Mouse (Mus musculus): ENCODE data around the gene Rec114. TPM values are rescaled to one million over a fixed set of nuclear protein-coding genes. Genes with fewer than 3 reads are reported as not detected.

Rec114 gene
- polyA plus RNA-seq, 1 experiment from 2014 or later: 2.1 TPM

- Histone ChIP-seq H3K36me3 (ENCODE audit: control insufficient read depth, insufficient read depth, low read length) (no peaks in the 10 kb centered on the region), H3K4me3 (ENCODE audit: low read length) (no peak overlapping the region), H3K4me1 (ENCODE audit: control insufficient read depth, insufficient read depth, low read length) (no peaks in the 10 kb centered on the region), H3K4me2 (replicated peaks; ENCODE audit: low read depth, low read length) (no peak overlapping the region), H3K9me3 (ENCODE audit: control insufficient read depth, low read length) (no peaks in the 10 kb centered on the region), H3K9ac (ENCODE audit: low read depth, low read length) (no peak overlapping the region), H3K27ac (ENCODE audit: low read depth, low read length) (no peak overlapping the region), H3K27me3 (ENCODE audit: control insufficient read depth, insufficient read depth, low read length) (no peaks in the 10 kb centered on the region)
- no peak for ATAC-seq (ENCODE audit: low FRiP score, low TSS enrichment)
- whole genome bisulfite sequencing: 91% methylated on average over 7 of the region's 7 CpGs
Measured at GRCm38 (mm10) chr9:58703766-58704165, 40.0 kb downstream of the Rec114 start.

DNA sequence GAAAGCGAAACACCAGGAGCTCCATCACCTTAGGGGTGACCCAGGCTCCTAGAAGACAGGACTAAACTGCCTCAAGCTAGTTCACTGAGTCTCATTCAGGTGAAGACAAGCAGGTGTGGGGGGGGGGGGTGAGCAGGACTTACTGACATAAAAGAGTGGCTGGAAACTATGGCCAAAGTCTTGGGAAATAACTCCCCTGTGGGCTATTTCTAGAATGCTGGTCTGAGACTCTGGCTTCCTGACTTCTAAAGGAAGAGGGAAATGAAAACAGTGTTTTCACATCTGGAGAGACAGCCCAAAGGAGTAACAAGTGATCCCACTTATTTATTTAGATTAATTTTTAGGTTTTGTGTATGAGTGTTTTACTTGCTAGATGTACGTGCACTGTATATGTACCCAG is 42.0 kb downstream of the Rec114 start:
- WGBS: 89% methylated on average over 2 of the region's 2 CpGs
- no peak for ATAC-seq (ENCODE audit: low FRiP score, low TSS enrichment)

DNA sequence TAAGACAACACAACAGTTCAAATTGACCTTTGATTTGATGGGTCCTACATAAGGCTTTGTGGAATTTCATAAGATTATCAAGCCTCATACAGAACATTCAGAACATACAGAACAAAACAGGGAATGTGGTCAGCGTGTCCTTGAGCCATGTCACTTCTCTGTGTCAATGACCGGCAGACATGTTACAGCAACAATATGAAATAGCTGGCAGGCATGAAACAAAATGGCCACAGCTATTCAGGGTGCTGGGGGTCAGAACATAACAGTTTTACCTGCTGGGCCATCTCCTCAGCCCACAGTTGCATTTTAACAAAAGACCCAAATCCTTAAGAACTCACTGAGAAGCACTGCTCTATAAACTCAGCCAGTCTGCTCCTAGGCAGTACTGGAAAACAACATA is 45.3 kb downstream of the Rec114 start:
- H3K9ac ChIP-seq (ENCODE audit: low read depth, low read length): no peak overlapping the region
- H3K4me1 ChIP-seq (ENCODE audit: control insufficient read depth, insufficient read depth, low read length): no peaks in the 10 kb centered on the region
- H3K36me3 ChIP-seq (ENCODE audit: control insufficient read depth, insufficient read depth, low read length): no peaks in the 10 kb centered on the region
- no peak overlapping the region for H3K27ac ChIP-seq (ENCODE audit: low read depth, low read length)
- no peak overlapping the region for H3K4me2 ChIP-seq (replicated peaks; ENCODE audit: low read depth, low read length)
- ATAC-seq (ENCODE audit: low FRiP score, low TSS enrichment): no peak
- 98% methylated on average over 2 of the region's 2 CpGs for WGBS
- peaks cover 6% of the 10 kb centered on the region; the same call in 1 of the 2 replicates for H3K9me3 ChIP-seq (ENCODE audit: control insufficient read depth, low read length)
- no peak overlapping the region for H3K4me3 ChIP-seq (ENCODE audit: low read length)
- no peaks in the 10 kb centered on the region for H3K27me3 ChIP-seq (ENCODE audit: control insufficient read depth, insufficient read depth, low read length)

More for the DNA sequence above, 42.0 kb downstream of the Rec114 start:
- Histone ChIP-seq H3K4me2 (replicated peaks; ENCODE audit: low read depth, low read length) (no peak overlapping the region), H3K4me1 (ENCODE audit: control insufficient read depth, insufficient read depth, low read length) (no peaks in the 10 kb centered on the region), H3K9me3 (ENCODE audit: control insufficient read depth, low read length) (no peaks in the 10 kb centered on the region), H3K27ac (ENCODE audit: low read depth, low read length) (no peak overlapping the region), H3K9ac (ENCODE audit: low read depth, low read length) (no peak overlapping the region), H3K27me3 (ENCODE audit: control insufficient read depth, insufficient read depth, low read length) (no peaks in the 10 kb centered on the region), H3K4me3 (ENCODE audit: low read length) (no peak overlapping the region), H3K36me3 (ENCODE audit: control insufficient read depth, insufficient read depth, low read length) (no peaks in the 10 kb centered on the region)

- H3K27ac ChIP-seq (ENCODE audit: low read depth, low read length): no peak overlapping the region
- no peak overlapping the region for H3K4me2 ChIP-seq (replicated peaks; ENCODE audit: low read depth, low read length)
- H3K4me1 ChIP-seq (ENCODE audit: control insufficient read depth, insufficient read depth, low read length): no peaks in the 10 kb centered on the region
- WGBS: 78% methylated on average over 7 of the region's 7 CpGs
- H3K9me3 ChIP-seq (ENCODE audit: control insufficient read depth, low read length): peaks cover 6% of the 10 kb centered on the region; the same call in 1 of the 2 replicates
- no peak overlapping the region for H3K4me3 ChIP-seq (ENCODE audit: low read length)
- no peak overlapping the region for H3K9ac ChIP-seq (ENCODE audit: low read depth, low read length)
- ATAC-seq (ENCODE audit: low FRiP score, low TSS enrichment): no peak
- H3K27me3 ChIP-seq (ENCODE audit: control insufficient read depth, insufficient read depth, low read length): no peaks in the 10 kb centered on the region
- no peaks in the 10 kb centered on the region for H3K36me3 ChIP-seq (ENCODE audit: control insufficient read depth, insufficient read depth, low read length)
Measured at GRCm38 (mm10) chr9:58691471-58691870, 52.3 kb downstream of the Rec114 start.

- H3K36me3 ChIP-seq (ENCODE audit: control insufficient read depth, insufficient read depth, low read length): no peaks in the 10 kb centered on the region
- H3K27ac ChIP-seq (ENCODE audit: low read depth, low read length): no peak overlapping the region
- no peak overlapping the region for H3K9ac ChIP-seq (ENCODE audit: low read depth, low read length)
- H3K9me3 ChIP-seq (ENCODE audit: control insufficient read depth, low read length): peaks cover 6% of the 10 kb centered on the region; the same call in 1 of the 2 replicates
- H3K4me1 ChIP-seq (ENCODE audit: control insufficient read depth, insufficient read depth, low read length): no peaks in the 10 kb centered on the region
- WGBS: 86% methylated on average over 4 of the region's 4 CpGs
- ATAC-seq (ENCODE audit: low FRiP score, low TSS enrichment): no peak
- no peak overlapping the region for H3K4me3 ChIP-seq (ENCODE audit: low read length)
- H3K4me2 ChIP-seq (replicated peaks; ENCODE audit: low read depth, low read length): no peak overlapping the region
- no peaks in the 10 kb centered on the region for H3K27me3 ChIP-seq (ENCODE audit: control insufficient read depth, insufficient read depth, low read length)
Measured at GRCm38 (mm10) chr9:58690701-58691100, 53.1 kb downstream of the Rec114 start.

GRCm38 (mm10) chr9:58688076-58688475 is 55.7 kb downstream of the Rec114 start:
- Histone ChIP-seq H3K4me3 (ENCODE audit: low read length) (no peak overlapping the region), H3K27me3 (ENCODE audit: control insufficient read depth, insufficient read depth, low read length) (no peaks in the 10 kb centered on the region), H3K4me1 (ENCODE audit: control insufficient read depth, insufficient read depth, low read length) (no peaks in the 10 kb centered on the region), H3K27ac (ENCODE audit: low read depth, low read length) (no peak overlapping the region), H3K36me3 (ENCODE audit: control insufficient read depth, insufficient read depth, low read length) (no peaks in the 10 kb centered on the region), H3K9ac (ENCODE audit: low read depth, low read length) (no peak overlapping the region), H3K9me3 (ENCODE audit: control insufficient read depth, low read length) (no peaks in the 10 kb centered on the region), H3K4me2 (replicated peaks; ENCODE audit: low read depth, low read length) (no peak overlapping the region)
- no peak for ATAC-seq (ENCODE audit: low FRiP score, low TSS enrichment)
- WGBS: 57% methylated on average over 4 of the region's 4 CpGs

DNA sequence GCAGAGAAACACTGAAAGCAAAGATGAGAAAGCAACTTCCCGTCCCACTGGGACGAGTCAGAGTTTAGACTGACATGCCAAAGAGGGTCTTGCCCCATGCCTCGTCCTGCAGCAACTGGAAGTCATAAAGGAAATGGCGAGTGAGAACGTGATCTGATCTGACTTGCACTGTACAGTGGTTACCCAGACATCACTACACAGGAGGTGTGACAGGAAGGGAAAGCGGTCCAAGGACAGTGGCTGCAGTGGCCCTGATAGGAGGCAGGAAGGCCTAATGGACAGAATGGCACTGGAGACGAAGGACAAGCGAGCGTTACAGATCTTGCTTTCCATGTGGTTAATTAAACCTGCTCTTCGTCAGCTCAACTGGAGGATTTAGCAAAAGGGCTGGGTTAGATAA is 58.5 kb downstream of the Rec114 start:
- H3K36me3 ChIP-seq (ENCODE audit: control insufficient read depth, insufficient read depth, low read length): no peaks in the 10 kb centered on the region
- no peak for ATAC-seq (ENCODE audit: low FRiP score, low TSS enrichment)
- no peak overlapping the region for H3K9ac ChIP-seq (ENCODE audit: low read depth, low read length)
- H3K4me1 ChIP-seq (ENCODE audit: control insufficient read depth, insufficient read depth, low read length): no peaks in the 10 kb centered on the region
- H3K9me3 ChIP-seq (ENCODE audit: control insufficient read depth, low read length): no peaks in the 10 kb centered on the region
- WGBS: 75% methylated on average over 10 of the region's 10 CpGs
- no peak overlapping the region for H3K4me2 ChIP-seq (replicated peaks; ENCODE audit: low read depth, low read length)
- H3K27me3 ChIP-seq (ENCODE audit: control insufficient read depth, insufficient read depth, low read length): no peaks in the 10 kb centered on the region
- H3K4me3 ChIP-seq (ENCODE audit: low read length): no peak overlapping the region
- no peak overlapping the region for H3K27ac ChIP-seq (ENCODE audit: low read depth, low read length)

DNA sequence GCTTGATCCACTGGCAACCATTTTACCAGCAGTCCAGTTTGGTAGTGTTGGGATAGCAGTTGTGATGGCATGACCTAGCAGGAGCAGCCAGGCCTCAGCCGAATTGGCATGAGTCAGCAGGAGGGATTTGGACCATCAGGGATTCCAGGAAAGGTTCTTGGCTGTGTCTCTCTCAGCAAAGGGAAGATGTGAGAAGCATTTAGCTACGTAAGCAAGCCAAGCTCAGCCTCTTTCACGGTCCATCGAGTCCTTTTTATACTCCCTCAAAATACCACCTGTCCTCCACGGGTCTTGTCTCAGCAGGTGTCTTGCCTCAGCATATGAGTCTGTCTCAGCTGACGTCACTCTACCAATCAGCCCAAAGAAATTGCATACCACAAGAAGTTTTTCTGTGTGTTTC is 60.4 kb downstream of the Rec114 start:
- Histone ChIP-seq H3K36me3 (ENCODE audit: control insufficient read depth, insufficient read depth, low read length) (no peaks in the 10 kb centered on the region), H3K4me1 (ENCODE audit: control insufficient read depth, insufficient read depth, low read length) (no peaks in the 10 kb centered on the region), H3K9ac (ENCODE audit: low read depth, low read length) (no peak overlapping the region), H3K27me3 (ENCODE audit: control insufficient read depth, insufficient read depth, low read length) (no peaks in the 10 kb centered on the region), H3K27ac (ENCODE audit: low read depth, low read length) (no peak overlapping the region), H3K4me2 (replicated peaks; ENCODE audit: low read depth, low read length) (no peak overlapping the region), H3K4me3 (ENCODE audit: low read length) (no peak overlapping the region), H3K9me3 (ENCODE audit: control insufficient read depth, low read length) (no peaks in the 10 kb centered on the region)
- 0 out of 2 replicates have a peak, but pooled peaks have one; percentile 52 for ATAC-seq (ENCODE audit: low FRiP score, low TSS enrichment)
- 45% methylated on average over 6 of the region's 6 CpGs for WGBS

DNA sequence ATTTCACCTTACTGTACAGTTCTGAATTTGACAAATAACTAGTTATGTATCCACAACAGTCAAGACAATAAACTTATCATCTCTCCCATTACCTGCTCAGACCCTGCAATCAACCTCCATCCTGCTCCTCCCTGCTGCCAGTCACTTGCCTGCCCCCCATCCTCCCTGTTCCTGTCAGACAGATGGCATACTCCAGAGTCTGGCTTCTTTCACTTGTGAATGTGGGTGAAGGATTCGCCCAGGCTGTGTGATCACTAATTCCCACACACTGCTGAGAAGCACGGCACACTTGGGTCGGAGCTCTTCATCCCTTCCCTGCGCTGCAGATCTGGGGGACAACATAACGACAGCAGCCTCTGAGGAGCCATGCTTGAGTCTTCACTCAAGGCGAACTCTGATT is 61.7 kb downstream of the Rec114 start:
- WGBS: 69% methylated on average over 6 of the region's 6 CpGs
- Histone ChIP-seq H3K27ac (ENCODE audit: low read depth, low read length) (no peak overlapping the region), H3K4me1 (ENCODE audit: control insufficient read depth, insufficient read depth, low read length) (no peaks in the 10 kb centered on the region), H3K36me3 (ENCODE audit: control insufficient read depth, insufficient read depth, low read length) (no peaks in the 10 kb centered on the region), H3K27me3 (ENCODE audit: control insufficient read depth, insufficient read depth, low read length) (no peaks in the 10 kb centered on the region), H3K4me3 (ENCODE audit: low read length) (no peak overlapping the region), H3K9ac (ENCODE audit: low read depth, low read length) (no peak overlapping the region), H3K9me3 (ENCODE audit: control insufficient read depth, low read length) (no peaks in the 10 kb centered on the region), H3K4me2 (replicated peaks; ENCODE audit: low read depth, low read length) (no peak overlapping the region)
- ATAC-seq (ENCODE audit: low FRiP score, low TSS enrichment): no peak

All from kidney, embryonic 14.5 days (tissue).